Mouse (Mus musculus) olfactory bulb, adult 2 months (tissue): ENCODE measurements around the gene Fars2.

Experiments used
- CTCF ChIP-seq: fragments of 200-500 bp; IDR thresholded peaks from 2 replicates; pipeline ENCODE4 v1.5.1; 2012; ENCODE audit warnings: low read depth, mild to moderate bottlenecking, low read length, moderate library complexity; ENCODE audit not compliant: insufficient read depth
- POLR2A ChIP-seq: fragments of 200-500 bp; IDR thresholded peaks from 2 replicates; pipeline ENCODE4 v1.6.1; 2012; ENCODE audit warnings: mild to moderate bottlenecking, low read depth, low read length, moderate library complexity; ENCODE audit not compliant: insufficient read depth

DNA sequence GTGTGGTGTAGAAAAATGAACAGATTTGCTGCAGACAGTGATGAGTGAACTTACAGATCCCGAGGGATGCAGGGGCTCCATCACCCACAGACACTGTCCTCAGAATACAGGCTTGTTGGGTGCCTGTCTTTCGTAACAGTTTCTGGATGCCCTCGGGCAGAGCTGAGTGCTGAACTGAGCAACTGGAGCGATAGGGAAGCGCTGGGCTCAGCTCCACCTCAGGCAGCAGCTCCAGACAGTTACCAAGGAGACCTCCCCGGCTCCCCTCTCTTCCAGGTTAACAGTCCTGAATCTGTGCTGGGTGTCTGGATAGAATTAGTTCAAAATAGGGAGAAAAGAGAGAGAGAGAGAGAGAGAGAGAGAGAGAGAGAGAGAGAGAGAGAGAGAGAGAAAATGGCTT is 433.5 kb downstream of the Fars2 start:
- no peak for TF ChIP-seq POLR2A
- TF ChIP-seq CTCF: no peak
